Mouse (Mus musculus) heart, postnatal 0 days (tissue): ENCODE data around the gene Fgl2. TPM values are rescaled to one million over a fixed set of nuclear protein-coding genes. Genes with fewer than 3 reads are reported as not detected.

Source experiments
- ATAC-seq: fragments of 200-750 bp; cut with Nextera tagmentation; 2 replicates; pipeline ENCODE4 v1.8.0; 2017; ENCODE audit warnings: low read depth, moderate number of reproducible peaks, moderate library complexity; ENCODE audit not compliant: insufficient read depth
- DNase-seq: peaks from one replicate; pipeline ENCODE4 v3.0.0-alpha.2; 2016; ENCODE audit warnings: low spot score
- H3K27ac ChIP-seq: fragments of 300-500 bp; sonication (generic); 2 replicates; pipeline ENCODE4 v1.5.1; 2014; ENCODE audit warnings: low read depth, mild to moderate bottlenecking
- H3K27me3 ChIP-seq: fragments of 300-500 bp; sonication (generic); 2 replicates; pipeline ENCODE4 v1.6.1; 2014; ENCODE audit warnings: low read length, mixed read lengths; ENCODE audit not compliant: control insufficient read depth, insufficient read depth
- H3K36me3 ChIP-seq: fragments of 300-500 bp; sonication (generic); replicated peaks from 2 replicates; pipeline ENCODE4 v1.6.1; 2014; ENCODE audit warnings: low read length, mixed read lengths; ENCODE audit not compliant: control insufficient read depth, insufficient read depth
- H3K4me1 ChIP-seq: fragments of 300-500 bp; sonication (generic); 2 replicates; pipeline ENCODE4 v1.6.1; 2014; ENCODE audit warnings: antibody characterized with exemption; ENCODE audit not compliant: control insufficient read depth, insufficient read depth
- H3K4me2 ChIP-seq: fragments of 300-500 bp; sonication (generic); 2 replicates; pipeline ENCODE4 v1.6.1; 2014; ENCODE audit warnings: low read depth, mild to moderate bottlenecking, low read length, moderate library complexity
- H3K4me3 ChIP-seq: fragments of 300-500 bp; sonication (generic); 2 replicates; pipeline ENCODE4 v1.5.1; 2014; ENCODE audit warnings: low read depth, low read length
- H3K9ac ChIP-seq: fragments of 300-500 bp; sonication (generic); replicated peaks from 2 replicates; pipeline ENCODE4 v1.6.1; 2014; ENCODE audit warnings: low read depth, low read length, mixed read lengths
- H3K9me3 ChIP-seq: fragments of 300-500 bp; sonication (generic); replicated peaks from 2 replicates; pipeline ENCODE4 v1.6.1; 2016; ENCODE audit warnings: low read length; ENCODE audit not compliant: control insufficient read depth
- CTCF ChIP-seq: IDR thresholded peaks from 2 replicates; pipeline ENCODE4 v1.5.1; 2016; ENCODE audit warnings: antibody characterized with exemption, control low read depth, low read depth
- EP300 ChIP-seq: IDR thresholded peaks from 2 replicates; pipeline ENCODE4 v1.6.1; 2016; ENCODE audit warnings: antibody characterized with exemption, low read depth
- WGBS: fragments of 180-500 bp; shearing (Covaris S2); extraction: QIAGEN DNeasy Blood & Tissue Kit; methylation state at CpG from one replicate; pipeline ENCODE4 v1.1.7; 2014; 5-methylcytosine and 5-hydroxymethylcytosine counted together
- polyA plus RNA-seq: library from polyadenylated mRNA; unstranded; fragments of >200 nt; fragmentation: Nextera tagmentation; extraction: Ambion mirVana; gene quantifications from 2 replicates; pipeline ENCODE4 v1.2.1, GENCODE M21; 2015
- total RNA-seq: library from RNA; depleted of rRNA; stranded (reverse); fragments of >200 nt; gene quantifications from 2 replicates; pipeline ENCODE4 v1.2.3, GENCODE M21; 2014; ENCODE audit warnings: low replicate concordance

Gene Fgl2
- total and polyA plus RNA-seq, 2 experiments from 2014 or later: 54.4 to 79.5 TPM

- WGBS: 57% methylated on average over 4 of the region's 4 CpGs
Measured at GRCm38 (mm10) chr5:21376935-21377334, 4.5 kb downstream of the Fgl2 start.

GRCm38 (mm10) chr5:21378397-21378796 is 6.0 kb downstream of the Fgl2 start:
- H3K4me3 ChIP-seq: no peak overlapping the region
- no peak overlapping the region for H3K4me2 ChIP-seq
- no peaks in the 10 kb centered on the region for H3K36me3 ChIP-seq
- TF ChIP-seq EP300 (no peak), CTCF (no peak)
- no peak overlapping the region for H3K9ac ChIP-seq
- 71% methylated on average over 2 of the region's 2 CpGs for WGBS
- H3K4me1 ChIP-seq: peaks cover 11% of the 10 kb centered on the region
- no peak for DNase-seq
- no peak for ATAC-seq
- H3K27ac ChIP-seq: no peak overlapping the region
- H3K27me3 ChIP-seq: no peaks in the 10 kb centered on the region
- no peaks in the 10 kb centered on the region for H3K9me3 ChIP-seq

More at GRCm38 (mm10) chr5:21376935-21377334, 4.5 kb downstream of the Fgl2 start:
- DNase-seq (no peak), ATAC-seq (no peak)
- H3K9ac ChIP-seq: no peak overlapping the region
- TF ChIP-seq EP300 (no peak), CTCF (no peak)
- H3K4me2 ChIP-seq: no peak overlapping the region
- H3K4me1 ChIP-seq: peaks cover 10% of the 10 kb centered on the region
- no peak overlapping the region for H3K4me3 ChIP-seq
- no peak overlapping the region for H3K27ac ChIP-seq
- H3K27me3 ChIP-seq: no peaks in the 10 kb centered on the region
- H3K9me3 ChIP-seq: no peaks in the 10 kb centered on the region
- no peaks in the 10 kb centered on the region for H3K36me3 ChIP-seq

GRCm38 (mm10) chr5:21381986-21382385 is 9.5 kb downstream of the Fgl2 start:
- Histone ChIP-seq H3K36me3 (no peaks in the 10 kb centered on the region), H3K27ac (no peak overlapping the region), H3K9me3 (no peaks in the 10 kb centered on the region), H3K9ac (no peak overlapping the region), H3K4me2 (no peak overlapping the region), H3K27me3 (no peaks in the 10 kb centered on the region), H3K4me3 (no peak overlapping the region), H3K4me1 (peaks cover 16% of the 10 kb centered on the region)
- 49% methylated on average over 6 of the region's 6 CpGs for WGBS
- TF ChIP-seq CTCF: no peak
- no peak for ATAC-seq
- DNase-seq: no peak

- 42% methylated on average over 6 of the region's 6 CpGs for WGBS
- H3K27ac ChIP-seq: no peak overlapping the region
Measured at GRCm38 (mm10) chr5:21382678-21383077, 10.2 kb downstream of the Fgl2 start.

GRCm38 (mm10) chr5:21383392-21384251 is 11.2 kb downstream of the Fgl2 start:
- H3K27ac ChIP-seq: peak overlapping the region; percentile 38; the same call in 1 of the 2 replicates
- peak; percentile 13; the same call in 1 of the 2 replicates for ATAC-seq
- 37% methylated on average over 14 of the region's 14 CpGs for WGBS
- H3K36me3 ChIP-seq: no peaks in the 10 kb centered on the region
- no peak overlapping the region for H3K4me3 ChIP-seq
- H3K4me1 ChIP-seq: peaks cover 16% of the 10 kb centered on the region
- no peaks in the 10 kb centered on the region for H3K9me3 ChIP-seq
- TF ChIP-seq EP300 (no peak), CTCF (no peak)
- DNase-seq: no peak
- H3K4me2 ChIP-seq: no peak overlapping the region
- H3K9ac ChIP-seq: no peak overlapping the region
- H3K27me3 ChIP-seq: no peaks in the 10 kb centered on the region

More at GRCm38 (mm10) chr5:21382678-21383077, 10.2 kb downstream of the Fgl2 start:
- Histone ChIP-seq H3K9ac (no peak overlapping the region), H3K36me3 (no peaks in the 10 kb centered on the region), H3K27me3 (no peaks in the 10 kb centered on the region), H3K4me2 (no peak overlapping the region), H3K4me3 (no peak overlapping the region), H3K4me1 (peaks cover 16% of the 10 kb centered on the region), H3K9me3 (no peaks in the 10 kb centered on the region)
- TF ChIP-seq CTCF (no peak), EP300 (no peak)
- DNase-seq (no peak), ATAC-seq (0 out of 2 replicates have a peak, but pooled peaks have one; percentile 28)
